ENCODE assay signal across 8 mouse cellular contexts in genomic region chr9:32585357-32585756, GRCm38 (mm10). TPM values are rescaled to one million over a fixed set of nuclear protein-coding genes. Genes with fewer than 3 reads are reported as not detected.
DNase-seq lines count a peak whose midpoint lies in the region; ATAC-seq and TF ChIP-seq lines count a peak whose summit lies in the region.

No protein-coding gene starts in this region.

- H3K4me2 ChIP-seq in embryonic facial prominence, embryonic 12.5 days (replicated peaks): no peak overlapping the region
- no peak overlapping the region for H3K4me2 ChIP-seq in midbrain, embryonic 14.5 days (ENCODE audit: low read length)

- WGBS in embryonic facial prominence, embryonic 12.5 days: 40% methylated on average over 7 of the region's 7 CpGs
- WGBS in embryonic facial prominence, embryonic 10.5 days: 38% methylated on average over 7 of the region's 7 CpGs
- WGBS in liver, adult 2 months: 44% methylated on average over 7 of the region's 7 CpGs
- 38% methylated on average over 7 of the region's 7 CpGs for WGBS in midbrain, embryonic 14.5 days

- in situ Hi-C loops in ES-E14 (cut with MboI; ENCODE audit: low sequenced_read_pairs in 2 of 2, unreplicated experiment in 2 of 2): loop anchor here (5.0 to 25.0 kb wide), 4 partner anchors 352 to 652 kb away; no protein-coding TSS in a partner anchor

- H3K79me2 ChIP-seq in liver, adult 2 months (ENCODE audit: control insufficient read depth, insufficient read depth, low read length): no peaks in the 10 kb centered on the region

- no peak for DNase-seq in embryonic facial prominence, embryonic 10.5 days (ENCODE audit: low spot score)
- DNase-seq in liver, adult 2 months (ENCODE audit: extremely low read depth, low read depth, low spot score): no peak
- DNase-seq in liver (no peak), ES-E14 (ENCODE audit: low read depth, low spot score) (no peak)
- DNase-seq in midbrain, embryonic 14.5 days: peak; percentile 43
- DNase-seq in embryo, embryonic 10.5 days (ENCODE audit: low spot score): no peak

- no peaks in the 10 kb centered on the region for H3K36me3 ChIP-seq in embryonic facial prominence, embryonic 12.5 days
- no peaks in the 10 kb centered on the region for H3K36me3 ChIP-seq in embryonic facial prominence, embryonic 10.5 days (replicated peaks)
- no peaks in the 10 kb centered on the region for H3K36me3 ChIP-seq in liver, adult 2 months (ENCODE audit: control insufficient read depth, insufficient read depth, low read length)
- no peaks in the 10 kb centered on the region for H3K36me3 ChIP-seq in ES-E14 (ENCODE audit: control insufficient read depth, insufficient read depth, low read length, poor library complexity, severe bottlenecking)
- no peaks in the 10 kb centered on the region for H3K36me3 ChIP-seq in midbrain, embryonic 14.5 days (ENCODE audit: control insufficient read depth, insufficient read depth, low read length)

- TF ChIP-seq CTCF in liver, adult 2 months (IDR thresholded peaks at IDR 0.05; ENCODE audit: low read depth, low read length): peak; percentile 70

- no peak overlapping the region for H3K9ac ChIP-seq in embryonic facial prominence, embryonic 12.5 days
- H3K9ac ChIP-seq in liver, adult 2 months (ENCODE audit: low read depth, low read length): no peak overlapping the region
- no peak overlapping the region for H3K9ac ChIP-seq in ES-E14 (ENCODE audit: insufficient read depth, low read depth, low read length, poor library complexity, severe bottlenecking)
- no peak overlapping the region for H3K9ac ChIP-seq in midbrain, embryonic 14.5 days (replicated peaks; ENCODE audit: low read length)

- no peak overlapping the region for H3K27ac ChIP-seq in embryonic facial prominence, embryonic 12.5 days
- H3K27ac ChIP-seq in embryonic facial prominence, embryonic 10.5 days (replicated peaks): no peak overlapping the region
- H3K27ac ChIP-seq in liver, adult 2 months (replicated peaks; ENCODE audit: insufficient read depth, low read depth, low read length): no peak overlapping the region
- H3K27ac ChIP-seq in ES-E14 (ENCODE audit: insufficient read depth, low read depth, low read length, poor library complexity, severe bottlenecking): no peak overlapping the region
- no peak overlapping the region for H3K27ac ChIP-seq in midbrain, embryonic 14.5 days (replicated peaks; ENCODE audit: low read depth, low read length)

- H3K4me1 ChIP-seq in embryonic facial prominence, embryonic 12.5 days: 0 out of 2 replicates have a peak, but pooled peaks cover 3% of the 10 kb centered on the region
- H3K4me1 ChIP-seq in embryonic facial prominence, embryonic 10.5 days: peaks cover 11% of the 10 kb centered on the region
- no peaks in the 10 kb centered on the region for H3K4me1 ChIP-seq in liver, adult 2 months (ENCODE audit: control insufficient read depth, insufficient read depth, low read length)
- no peaks in the 10 kb centered on the region for H3K4me1 ChIP-seq in ES-E14 (ENCODE audit: control insufficient read depth in 2 of 2, insufficient read depth in 2 of 2, low read length in 2 of 2, poor library complexity in 1 of 2)
- no peaks in the 10 kb centered on the region for H3K4me1 ChIP-seq in midbrain, embryonic 14.5 days (ENCODE audit: control insufficient read depth, insufficient read depth, low read length)

- H3K9me3 ChIP-seq in embryonic facial prominence, embryonic 12.5 days: no peaks in the 10 kb centered on the region
- H3K9me3 ChIP-seq in embryonic facial prominence, embryonic 10.5 days: no peaks in the 10 kb centered on the region
- no peaks in the 10 kb centered on the region for H3K9me3 ChIP-seq in ES-E14 (ENCODE audit: control insufficient read depth, insufficient read depth, low read depth, low read length)
- H3K9me3 ChIP-seq in midbrain, embryonic 14.5 days (ENCODE audit: control insufficient read depth, low read length): no peaks in the 10 kb centered on the region

- H3K4me3 ChIP-seq in embryonic facial prominence, embryonic 12.5 days: no peak overlapping the region
- no peak overlapping the region for H3K4me3 ChIP-seq in embryonic facial prominence, embryonic 10.5 days
- no peak overlapping the region for H3K4me3 ChIP-seq in liver, adult 2 months (ENCODE audit: insufficient read depth, low read depth, low read length)
- no peak overlapping the region for H3K4me3 ChIP-seq in ES-E14 (ENCODE audit: insufficient read depth in 1 of 2, low read depth in 1 of 2, low read length in 2 of 2, poor library complexity in 1 of 2, severe bottlenecking in 1 of 2)
- H3K4me3 ChIP-seq in midbrain, embryonic 14.5 days (replicated peaks; ENCODE audit: low read depth, low read length): no peak overlapping the region

- peak; percentile 64; the same call in 1 of the 2 replicates for ATAC-seq in embryonic facial prominence, embryonic 12.5 days (ENCODE audit: insufficient number of reproducible peaks, insufficient read depth, low FRiP score, low TSS enrichment)
- no peak for ATAC-seq in midbrain, embryonic 14.5 days (ENCODE audit: low FRiP score, low TSS enrichment)
- ATAC-seq in activated CD4-positive, CD25-positive, alpha-beta regulatory T cell, adult 4 months: no peak

- H3K27me3 ChIP-seq in embryonic facial prominence, embryonic 12.5 days: no peaks in the 10 kb centered on the region
- 0 out of 2 replicates have a peak, but pooled peaks cover 14% of the 10 kb centered on the region for H3K27me3 ChIP-seq in embryonic facial prominence, embryonic 10.5 days (replicated peaks; ENCODE audit: low read depth, poor library complexity, severe bottlenecking)
- no peaks in the 10 kb centered on the region for H3K27me3 ChIP-seq in liver, adult 2 months (ENCODE audit: control insufficient read depth, insufficient read depth, low read length)
- H3K27me3 ChIP-seq in midbrain, embryonic 14.5 days (ENCODE audit: control insufficient read depth, insufficient read depth, low read length): no peaks in the 10 kb centered on the region

- TF ChIP-seq POLR2A in liver, adult 2 months (IDR thresholded peaks at IDR 0.05; ENCODE audit: extremely low read depth, insufficient read depth, low read length): no peak

TF ChIP-seq in ES-E14, 5 proteins besides CTCF, POLR2A, EP300 and RAD21:
- TF ChIP-seq ZNF384 (IDR thresholded peaks at IDR 0.05; ENCODE audit: low read depth, low read length) (peak; percentile 96), CHD2 (IDR thresholded peaks at IDR 0.05; ENCODE audit: low read depth, low read length) (no peak)

RNA-seq across cellular contexts. Expression of gene Fli1, which starts 42.7 kb away (rescaled TPM):
- 39.2 and 40.9 TPM in 2 replicates for polyA plus RNA-seq in embryonic facial prominence, embryonic 12.5 days (2016; fragmentation: Nextera tagmentation; extraction: Ambion mirVana)
- polyA plus RNA-seq in embryonic facial prominence, embryonic 10.5 days (2016; fragmentation: Nextera tagmentation; extraction: Ambion mirVana): 54.8 and 56.7 TPM in 2 replicates
- 3.0 and 4.2 TPM in 2 replicates for total RNA-seq in liver, adult 2 months (2014; rRNA removed)
- 1.1 and 1.6 TPM in 2 replicates for polyA plus RNA-seq in liver, adult 2 months (2012; rRNA removed)
- 0.16 and 0.40 TPM in 2 replicates for total RNA-seq in ES-E14 (2012; rRNA removed)
- 4.0 and 7.9 TPM in 2 replicates for polyA plus RNA-seq in midbrain, embryonic 14.5 days (2014; fragmentation: Nextera tagmentation; extraction: Ambion mirVana)
- 100 to 1,000 TPM; 114 to 122 TPM for polyA plus RNA-seq in activated CD4-positive, CD25-positive, alpha-beta regulatory T cell, adult 4 months (2017; shearing (Covaris generic))

RNA-seq across cellular contexts. Expression of gene Ets1, which starts 50.7 kb away (rescaled TPM):
- 43.7 and 46.0 TPM in 2 replicates for polyA plus RNA-seq in embryonic facial prominence, embryonic 12.5 days (2016; fragmentation: Nextera tagmentation; extraction: Ambion mirVana)
- 34.0 and 38.6 TPM in 2 replicates for polyA plus RNA-seq in embryonic facial prominence, embryonic 10.5 days (2016; fragmentation: Nextera tagmentation; extraction: Ambion mirVana)
- 18.8 and 20.1 TPM in 2 replicates for total RNA-seq in liver, adult 2 months (2014; rRNA removed)
- 5.1 and 7.6 TPM in 2 replicates for polyA plus RNA-seq in liver, adult 2 months (2012; rRNA removed)
- total RNA-seq in ES-E14 (2012; rRNA removed): 9.7 and 20.9 TPM in 2 replicates
- polyA plus RNA-seq in midbrain, embryonic 14.5 days (2014; fragmentation: Nextera tagmentation; extraction: Ambion mirVana): 8.3 and 19.6 TPM in 2 replicates
- polyA plus RNA-seq in activated CD4-positive, CD25-positive, alpha-beta regulatory T cell, adult 4 months (2017; shearing (Covaris generic)): 100 to 1,000 TPM; 724 to 833 TPM

Comparison
In these comparisons a context has a peak if more than half of its experiments do, and no peak if none do; other contexts are left out.
1. RNA of gene Ets1, which starts 50.7 kb away (polyA plus RNA-seq): 724 to 833 TPM in activated CD4-positive, CD25-positive, alpha-beta regulatory T cell, adult 4 months; 43.7 to 46.0 TPM in embryonic facial prominence, embryonic 12.5 days, 34.0 to 38.6 TPM in embryonic facial prominence, embryonic 10.5 days, 8.3 to 19.6 TPM in midbrain, embryonic 14.5 days and 5.1 to 7.6 TPM in liver, adult 2 months; every median in the first group is over 10 times any median in the second.